Mouse (Mus musculus): ENCODE results near the gene Nemf. TPM values are rescaled to one million over a fixed set of nuclear protein-coding genes. Genes with fewer than 3 reads are reported as not detected.

Nemf gene
- polyA plus RNA-seq, 1 experiment, result 52.9 TPM

- H3K27ac ChIP-seq (ENCODE audit: insufficient read depth, low read depth, low read length), result peak overlapping the region; percentile 92
- no peak overlapping the region for H3K4me3 ChIP-seq (ENCODE audit: insufficient read depth, low read length)
- TF ChIP-seq POLR2A (IDR thresholded peaks at IDR 0.05; ENCODE audit: borderline replicate concordance, low read depth, low read length) (no peak), CTCF (IDR thresholded peaks at IDR 0.05; ENCODE audit: low read depth, low read length) (no peak)
- peaks cover 13% of the 10 kb centered on the region for H3K4me1 ChIP-seq (ENCODE audit: control insufficient read depth, insufficient read depth, low read length)
Measured at GRCm38 (mm10) chr12:69332147-69332546, 24.8 kb downstream of the Nemf start.

GRCm38 (mm10) chr12:69331187-69331586 is 25.8 kb downstream of the Nemf start:
- Histone ChIP-seq H3K4me3 (ENCODE audit: insufficient read depth, low read length) (no peak overlapping the region), H3K27ac (ENCODE audit: insufficient read depth, low read depth, low read length) (peak overlapping the region; percentile 78; the same call in 1 of the 2 replicates), H3K4me1 (ENCODE audit: control insufficient read depth, insufficient read depth, low read length) (peaks cover 13% of the 10 kb centered on the region)
- no peak for TF ChIP-seq CTCF (IDR thresholded peaks at IDR 0.05; ENCODE audit: low read depth, low read length)
- TF ChIP-seq POLR2A (IDR thresholded peaks at IDR 0.05; ENCODE audit: borderline replicate concordance, low read depth, low read length), result no peak

- no peak for TF ChIP-seq CTCF (IDR thresholded peaks at IDR 0.05; ENCODE audit: low read depth, low read length)
- TF ChIP-seq POLR2A (IDR thresholded peaks at IDR 0.05; ENCODE audit: borderline replicate concordance, low read depth, low read length), result no peak
- H3K27ac ChIP-seq (ENCODE audit: insufficient read depth, low read depth, low read length), result no peak overlapping the region
- no peak overlapping the region for H3K4me3 ChIP-seq (ENCODE audit: insufficient read depth, low read length)
- H3K4me1 ChIP-seq (ENCODE audit: control insufficient read depth, insufficient read depth, low read length), result no peaks in the 10 kb centered on the region
Measured at GRCm38 (mm10) chr12:69318431-69318830, 38.5 kb downstream of the Nemf start.

GRCm38 (mm10) chr12:69309659-69310058 is 47.3 kb downstream of the Nemf start:
- Histone ChIP-seq H3K4me3 (ENCODE audit: insufficient read depth, low read length) (no peak overlapping the region), H3K27ac (ENCODE audit: insufficient read depth, low read depth, low read length) (no peak overlapping the region), H3K4me1 (ENCODE audit: control insufficient read depth, insufficient read depth, low read length) (no peaks in the 10 kb centered on the region)
- no peak for TF ChIP-seq CTCF (IDR thresholded peaks at IDR 0.05; ENCODE audit: low read depth, low read length)
- no peak for TF ChIP-seq POLR2A (IDR thresholded peaks at IDR 0.05; ENCODE audit: borderline replicate concordance, low read depth, low read length)

GRCm38 (mm10) chr12:69306333-69306732 is 50.6 kb downstream of the Nemf start:
- Histone ChIP-seq H3K27ac (ENCODE audit: insufficient read depth, low read depth, low read length) (no peak overlapping the region), H3K4me3 (ENCODE audit: insufficient read depth, low read length) (no peak overlapping the region), H3K4me1 (ENCODE audit: control insufficient read depth, insufficient read depth, low read length) (no peaks in the 10 kb centered on the region)
- TF ChIP-seq CTCF (IDR thresholded peaks at IDR 0.05; ENCODE audit: low read depth, low read length) (no peak), POLR2A (IDR thresholded peaks at IDR 0.05; ENCODE audit: borderline replicate concordance, low read depth, low read length) (no peak)

- TF ChIP-seq POLR2A (IDR thresholded peaks at IDR 0.05; ENCODE audit: borderline replicate concordance, low read depth, low read length) (no peak), CTCF (IDR thresholded peaks at IDR 0.05; ENCODE audit: low read depth, low read length) (no peak)
- no peaks in the 10 kb centered on the region for H3K4me1 ChIP-seq (ENCODE audit: control insufficient read depth, insufficient read depth, low read length)
- H3K27ac ChIP-seq (ENCODE audit: insufficient read depth, low read depth, low read length), result no peak overlapping the region
- no peak overlapping the region for H3K4me3 ChIP-seq (ENCODE audit: insufficient read depth, low read length)
Measured at GRCm38 (mm10) chr12:69304051-69304450, 52.9 kb downstream of the Nemf start.

- no peak for TF ChIP-seq POLR2A (IDR thresholded peaks at IDR 0.05; ENCODE audit: borderline replicate concordance, low read depth, low read length)
- TF ChIP-seq CTCF (IDR thresholded peaks at IDR 0.05; ENCODE audit: low read depth, low read length), result no peak
- no peak overlapping the region for H3K27ac ChIP-seq (ENCODE audit: insufficient read depth, low read depth, low read length)
- H3K4me1 ChIP-seq (ENCODE audit: control insufficient read depth, insufficient read depth, low read length), result peaks cover 7% of the 10 kb centered on the region
- H3K4me3 ChIP-seq (ENCODE audit: insufficient read depth, low read length), result no peak overlapping the region
Measured at GRCm38 (mm10) chr12:69302171-69302570, 54.8 kb downstream of the Nemf start.

- H3K4me3 ChIP-seq (ENCODE audit: insufficient read depth, low read length), result no peak overlapping the region
- no peak overlapping the region for H3K27ac ChIP-seq (ENCODE audit: insufficient read depth, low read depth, low read length)
- TF ChIP-seq CTCF (IDR thresholded peaks at IDR 0.05; ENCODE audit: low read depth, low read length) (no peak), POLR2A (IDR thresholded peaks at IDR 0.05; ENCODE audit: borderline replicate concordance, low read depth, low read length) (no peak)
- H3K4me1 ChIP-seq (ENCODE audit: control insufficient read depth, insufficient read depth, low read length), result peaks cover 7% of the 10 kb centered on the region
Measured at GRCm38 (mm10) chr12:69300391-69300790, 56.6 kb downstream of the Nemf start.

- H3K27ac ChIP-seq (ENCODE audit: insufficient read depth, low read depth, low read length), result no peak overlapping the region
- H3K4me1 ChIP-seq (ENCODE audit: control insufficient read depth, insufficient read depth, low read length), result peaks cover 7% of the 10 kb centered on the region
- no peak overlapping the region for H3K4me3 ChIP-seq (ENCODE audit: insufficient read depth, low read length)
- no peak for TF ChIP-seq POLR2A (IDR thresholded peaks at IDR 0.05; ENCODE audit: borderline replicate concordance, low read depth, low read length)
- no peak for TF ChIP-seq CTCF (IDR thresholded peaks at IDR 0.05; ENCODE audit: low read depth, low read length)
Measured at GRCm38 (mm10) chr12:69299831-69300230, 57.1 kb downstream of the Nemf start.

- TF ChIP-seq POLR2A (IDR thresholded peaks at IDR 0.05; ENCODE audit: borderline replicate concordance, low read depth, low read length), result no peak
- TF ChIP-seq CTCF (IDR thresholded peaks at IDR 0.05; ENCODE audit: low read depth, low read length), result no peak
- Histone ChIP-seq H3K27ac (ENCODE audit: insufficient read depth, low read depth, low read length) (no peak overlapping the region), H3K4me1 (ENCODE audit: control insufficient read depth, insufficient read depth, low read length) (peaks cover 7% of the 10 kb centered on the region), H3K4me3 (ENCODE audit: insufficient read depth, low read length) (no peak overlapping the region)
Measured at GRCm38 (mm10) chr12:69299231-69299630, 57.7 kb downstream of the Nemf start.

GRCm38 (mm10) chr12:69298281-69298680 is 58.7 kb downstream of the Nemf start:
- H3K27ac ChIP-seq (ENCODE audit: insufficient read depth, low read depth, low read length), result no peak overlapping the region
- H3K4me1 ChIP-seq (ENCODE audit: control insufficient read depth, insufficient read depth, low read length), result peaks cover 7% of the 10 kb centered on the region
- TF ChIP-seq CTCF (IDR thresholded peaks at IDR 0.05; ENCODE audit: low read depth, low read length), result no peak
- TF ChIP-seq POLR2A (IDR thresholded peaks at IDR 0.05; ENCODE audit: borderline replicate concordance, low read depth, low read length), result no peak
- no peak overlapping the region for H3K4me3 ChIP-seq (ENCODE audit: insufficient read depth, low read length)
